Mouse (Mus musculus): ENCODE measurements at regions not wholly inside any gene's neighbourhood (a gene's known extent, or its start where the extent isn't known, plus 50 kb on each side); places are given as distances from the start of the nearest gene placed in this dataset.

DNA sequence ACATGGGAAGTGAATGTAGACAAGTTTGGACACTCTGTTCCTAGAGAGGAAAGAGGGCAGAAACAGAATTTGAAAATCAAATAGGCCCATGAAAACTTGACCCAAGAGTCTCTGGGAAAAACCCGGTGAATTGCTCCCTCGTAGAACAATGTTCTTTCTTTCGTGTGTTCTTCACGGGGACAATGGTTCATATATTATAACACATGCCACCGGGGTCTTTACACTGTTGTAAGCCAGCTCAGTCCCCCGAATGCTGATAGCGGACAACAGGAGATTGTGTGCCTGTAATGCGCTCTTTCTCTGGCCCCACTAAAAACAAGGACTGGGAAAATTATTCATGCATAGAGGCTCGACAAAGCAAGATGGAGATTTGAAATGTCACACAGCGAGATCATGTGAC lies 225.4 kb upstream of the Irx4 start:
- Histone ChIP-seq H3K9ac (ENCODE audit: low read depth, low read length) (no peak overlapping the region), H3K9me3 (ENCODE audit: control insufficient read depth) (no peaks in the 10 kb centered on the region), H3K4me1 (replicated peaks; ENCODE audit: control insufficient read depth, insufficient read depth, low read length) (no peaks in the 10 kb centered on the region), H3K4me3 (ENCODE audit: low read depth, low read length) (no peak overlapping the region), H3K4me2 (replicated peaks; ENCODE audit: low read depth) (no peak overlapping the region), H3K27me3 (replicated peaks; ENCODE audit: control insufficient read depth, insufficient read depth, low read length) (no peaks in the 10 kb centered on the region), H3K36me3 (ENCODE audit: control insufficient read depth, insufficient read depth) (no peaks in the 10 kb centered on the region), H3K27ac (ENCODE audit: low read depth, low read length) (no peak overlapping the region)
- no peak for TF ChIP-seq CTCF (IDR thresholded peaks at IDR 0.05; ENCODE audit: low read depth)
- no peak for ATAC-seq
- 84% methylated on average over 10 of the region's 10 CpGs for WGBS

DNA sequence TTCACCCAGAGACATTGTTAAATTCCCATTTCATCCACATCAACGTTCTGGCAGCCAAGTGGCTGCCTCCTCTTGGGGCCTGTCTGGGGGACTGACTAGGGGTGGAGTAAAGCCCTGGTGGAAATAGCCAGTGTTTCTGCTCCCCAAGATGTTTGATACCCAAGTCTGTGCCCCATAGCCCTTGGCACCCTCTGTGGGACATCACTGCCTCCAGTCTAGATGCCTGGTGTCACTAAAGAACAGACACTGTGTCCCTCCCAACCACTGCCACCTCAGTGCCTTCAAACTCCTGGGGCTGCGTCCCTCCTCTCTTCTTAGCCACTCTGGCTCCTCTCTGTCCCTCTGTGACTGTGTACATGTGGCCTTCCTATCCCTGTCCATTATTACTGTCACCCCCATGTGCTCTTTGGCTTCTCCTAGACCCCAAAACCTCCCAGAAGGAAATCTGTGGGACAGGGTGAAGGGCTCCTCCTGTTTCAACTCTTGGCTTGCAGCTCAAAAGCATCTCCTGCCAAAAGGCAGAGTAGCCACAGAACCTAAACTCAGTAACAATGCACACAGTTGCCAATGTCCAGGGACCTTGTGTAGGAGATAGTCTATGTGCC lies 224.8 kb upstream of the Irx4 start:
- no peaks in the 10 kb centered on the region for H3K4me1 ChIP-seq (replicated peaks; ENCODE audit: control insufficient read depth, insufficient read depth, low read length)
- no peak overlapping the region for H3K4me3 ChIP-seq (ENCODE audit: low read depth, low read length)
- H3K36me3 ChIP-seq (ENCODE audit: control insufficient read depth, insufficient read depth): no peaks in the 10 kb centered on the region
- TF ChIP-seq CTCF (IDR thresholded peaks at IDR 0.05; ENCODE audit: low read depth): no peak
- H3K4me2 ChIP-seq (replicated peaks; ENCODE audit: low read depth): no peak overlapping the region
- H3K27ac ChIP-seq (ENCODE audit: low read depth, low read length): no peak overlapping the region
- H3K9ac ChIP-seq (ENCODE audit: low read depth, low read length): no peak overlapping the region
- H3K27me3 ChIP-seq (replicated peaks; ENCODE audit: control insufficient read depth, insufficient read depth, low read length): no peaks in the 10 kb centered on the region
- 59% methylated on average over 2 of the region's 2 CpGs for WGBS
- ATAC-seq: no peak
- no peaks in the 10 kb centered on the region for H3K9me3 ChIP-seq (ENCODE audit: control insufficient read depth)

- Histone ChIP-seq H3K9ac (ENCODE audit: low read depth, low read length) (no peak overlapping the region), H3K27ac (ENCODE audit: low read depth, low read length) (no peak overlapping the region), H3K9me3 (ENCODE audit: control insufficient read depth) (no peaks in the 10 kb centered on the region), H3K4me1 (replicated peaks; ENCODE audit: control insufficient read depth, insufficient read depth, low read length) (no peaks in the 10 kb centered on the region), H3K4me3 (ENCODE audit: low read depth, low read length) (no peak overlapping the region), H3K4me2 (replicated peaks; ENCODE audit: low read depth) (no peak overlapping the region), H3K36me3 (ENCODE audit: control insufficient read depth, insufficient read depth) (no peaks in the 10 kb centered on the region), H3K27me3 (replicated peaks; ENCODE audit: control insufficient read depth, insufficient read depth, low read length) (no peaks in the 10 kb centered on the region)
- 78% methylated on average over 5 of the region's 5 CpGs for WGBS
- no peak for ATAC-seq
- TF ChIP-seq CTCF (IDR thresholded peaks at IDR 0.05; ENCODE audit: low read depth): no peak
Measured at GRCm38 (mm10) chr13:73039731-73040130, 220.5 kb upstream of the Irx4 start.

DNA sequence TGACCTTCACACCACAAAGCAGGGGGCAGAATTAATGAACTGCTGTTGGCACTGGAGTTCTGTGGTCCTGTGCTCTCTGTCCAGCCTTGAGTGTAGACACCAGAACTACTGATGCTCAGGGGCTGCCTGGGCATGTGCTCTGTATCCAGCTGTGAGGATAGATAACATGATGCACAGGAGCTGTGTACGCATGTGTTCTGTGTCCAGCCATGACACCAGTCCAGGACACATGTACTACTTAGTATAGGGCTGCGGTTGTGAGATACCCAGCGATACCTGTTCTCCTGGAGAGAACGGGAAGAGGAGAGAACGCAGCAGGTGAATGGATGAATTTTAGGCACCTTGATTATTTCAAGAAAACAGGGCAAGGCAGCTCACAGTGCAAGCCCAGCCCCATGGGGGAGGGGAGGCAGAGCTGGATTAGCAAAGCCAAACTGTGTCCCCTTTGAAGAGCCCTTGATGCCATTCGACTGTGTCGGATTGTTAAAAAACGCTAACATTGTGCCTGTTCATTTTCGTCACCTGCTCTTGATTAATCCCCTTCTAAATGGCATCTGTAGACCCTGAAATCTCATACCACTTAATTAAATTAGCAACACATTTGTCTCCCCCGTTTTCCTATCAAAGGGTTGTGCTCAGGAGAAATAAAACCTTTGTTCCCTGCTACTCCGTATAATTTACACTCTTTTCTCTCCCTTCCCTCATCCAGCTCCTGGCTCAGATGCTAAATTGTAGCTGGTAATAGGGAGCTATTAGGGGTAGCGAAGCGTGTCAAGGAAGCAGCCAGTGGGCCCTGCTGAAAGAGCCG lies 218.8 kb upstream of the Irx4 start:
- no peaks in the 10 kb centered on the region for H3K4me1 ChIP-seq (replicated peaks; ENCODE audit: control insufficient read depth, insufficient read depth, low read length)
- no peak overlapping the region for H3K4me3 ChIP-seq (ENCODE audit: low read depth, low read length)
- no peaks in the 10 kb centered on the region for H3K27me3 ChIP-seq (replicated peaks; ENCODE audit: control insufficient read depth, insufficient read depth, low read length)
- no peak overlapping the region for H3K4me2 ChIP-seq (replicated peaks; ENCODE audit: low read depth)
- H3K36me3 ChIP-seq (ENCODE audit: control insufficient read depth, insufficient read depth): no peaks in the 10 kb centered on the region
- TF ChIP-seq CTCF (IDR thresholded peaks at IDR 0.05; ENCODE audit: low read depth): no peak
- no peaks in the 10 kb centered on the region for H3K9me3 ChIP-seq (ENCODE audit: control insufficient read depth)
- H3K9ac ChIP-seq (ENCODE audit: low read depth, low read length): no peak overlapping the region
- ATAC-seq: no peak
- no peak overlapping the region for H3K27ac ChIP-seq (ENCODE audit: low read depth, low read length)
- WGBS: 56% methylated on average over 14 of the region's 14 CpGs

DNA sequence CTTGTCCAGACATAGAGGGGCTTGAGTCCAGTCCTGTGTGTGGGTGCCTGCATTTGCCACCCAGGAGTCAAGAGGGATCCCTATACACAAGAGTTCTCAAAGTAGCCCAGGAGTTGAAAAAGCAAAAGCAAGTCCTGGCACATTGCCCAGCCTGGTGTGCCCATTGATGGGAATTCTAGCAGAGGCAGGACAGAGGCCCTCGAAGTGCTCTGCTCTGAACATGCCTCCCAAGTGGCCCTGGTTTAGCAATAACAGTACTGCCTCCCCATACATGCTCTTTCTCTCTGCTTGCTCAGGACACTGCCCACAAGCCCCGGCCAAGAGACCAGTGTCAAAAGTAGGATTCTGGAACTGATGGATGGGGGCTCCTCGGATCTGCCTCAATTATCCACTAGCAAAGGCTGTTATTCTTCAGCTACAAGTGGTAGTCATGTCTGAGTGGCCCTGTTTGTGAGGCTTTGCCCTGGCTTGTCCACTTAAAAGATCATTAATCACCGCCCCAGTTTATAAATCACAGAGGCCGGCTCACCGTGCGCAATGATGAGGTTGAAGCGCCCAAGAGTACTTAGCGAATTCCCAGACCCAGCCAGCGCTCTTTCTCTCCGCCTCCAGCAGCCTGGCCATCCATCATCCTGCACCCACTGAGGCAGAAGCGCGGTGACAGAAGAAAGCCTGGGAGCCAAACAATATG lies 190.3 kb upstream of the Irx4 start:
- no peaks in the 10 kb centered on the region for H3K36me3 ChIP-seq (ENCODE audit: control insufficient read depth, insufficient read depth)
- H3K27me3 ChIP-seq (replicated peaks; ENCODE audit: control insufficient read depth, insufficient read depth, low read length): no peaks in the 10 kb centered on the region
- no peaks in the 10 kb centered on the region for H3K9me3 ChIP-seq (ENCODE audit: control insufficient read depth)
- WGBS: 27% methylated on average over 13 of the region's 13 CpGs
- no peak for TF ChIP-seq CTCF (IDR thresholded peaks at IDR 0.05; ENCODE audit: low read depth)
- no peak overlapping the region for H3K27ac ChIP-seq (ENCODE audit: low read depth, low read length)
- no peak overlapping the region for H3K4me2 ChIP-seq (replicated peaks; ENCODE audit: low read depth)
- no peaks in the 10 kb centered on the region for H3K4me1 ChIP-seq (replicated peaks; ENCODE audit: control insufficient read depth, insufficient read depth, low read length)
- ATAC-seq: no peak
- no peak overlapping the region for H3K9ac ChIP-seq (ENCODE audit: low read depth, low read length)
- H3K4me3 ChIP-seq (ENCODE audit: low read depth, low read length): no peak overlapping the region

- H3K9ac ChIP-seq (ENCODE audit: low read depth, low read length): no peak overlapping the region
- no peak overlapping the region for H3K27ac ChIP-seq (ENCODE audit: low read depth, low read length)
- H3K4me2 ChIP-seq (replicated peaks; ENCODE audit: low read depth): no peak overlapping the region
- no peaks in the 10 kb centered on the region for H3K9me3 ChIP-seq (ENCODE audit: control insufficient read depth)
- no peak overlapping the region for H3K4me3 ChIP-seq (ENCODE audit: low read depth, low read length)
- no peaks in the 10 kb centered on the region for H3K36me3 ChIP-seq (ENCODE audit: control insufficient read depth, insufficient read depth)
- no peaks in the 10 kb centered on the region for H3K4me1 ChIP-seq (replicated peaks; ENCODE audit: control insufficient read depth, insufficient read depth, low read length)
- H3K27me3 ChIP-seq (replicated peaks; ENCODE audit: control insufficient read depth, insufficient read depth, low read length): no peaks in the 10 kb centered on the region
- ATAC-seq: no peak
- 52% methylated on average over 7 of the region's 7 CpGs for WGBS
- TF ChIP-seq CTCF (IDR thresholded peaks at IDR 0.05; ENCODE audit: low read depth): no peak
Measured at GRCm38 (mm10) chr13:73070531-73070908, 189.8 kb upstream of the Irx4 start.

Measured in intestine, postnatal 0 days (tissue).